Mouse (Mus musculus): ENCODE results near the gene Nynrin. TPM values are rescaled to one million over a fixed set of nuclear protein-coding genes. Genes with fewer than 3 reads are reported as not detected.

The Nynrin gene
- polyA plus RNA-seq, 1 experiment: 3.0 TPM

GRCm38 (mm10) chr14:55838312-55838711 lies 15.5 kb upstream of the Nynrin start:
- H3K27ac ChIP-seq (ENCODE audit: insufficient read depth, low read length): no peak overlapping the region
- no peaks in the 10 kb centered on the region for H3K27me3 ChIP-seq (ENCODE audit: control insufficient read depth, insufficient read depth, low read length)
- TF ChIP-seq CTCF (IDR thresholded peaks at IDR 0.05; ENCODE audit: extremely low read depth, insufficient read depth, insufficient read length, insufficient replicate concordance) (no peak), POLR2A (IDR thresholded peaks at IDR 0.05; ENCODE audit: low read depth, low read length) (no peak)
- WGBS: 85% methylated on average over 5 of the region's 5 CpGs
- no peaks in the 10 kb centered on the region for H3K36me3 ChIP-seq (ENCODE audit: control insufficient read depth, insufficient read depth, low read length)
- H3K4me1 ChIP-seq (ENCODE audit: control insufficient read depth, insufficient read depth, insufficient read length): no peaks in the 10 kb centered on the region
- DNase-seq (ENCODE audit: low read depth in 1 of 2, low spot score in 2 of 2): no peak
- no peak overlapping the region for H3K4me3 ChIP-seq (ENCODE audit: extremely low read depth, insufficient read depth, insufficient read length)

GRCm38 (mm10) chr14:55838740-55839139 lies 15.1 kb upstream of the Nynrin start:
- Histone ChIP-seq H3K4me1 (ENCODE audit: control insufficient read depth, insufficient read depth, insufficient read length) (no peaks in the 10 kb centered on the region), H3K27me3 (ENCODE audit: control insufficient read depth, insufficient read depth, low read length) (no peaks in the 10 kb centered on the region), H3K36me3 (ENCODE audit: control insufficient read depth, insufficient read depth, low read length) (no peaks in the 10 kb centered on the region), H3K4me3 (ENCODE audit: extremely low read depth, insufficient read depth, insufficient read length) (no peak overlapping the region), H3K27ac (ENCODE audit: insufficient read depth, low read length) (no peak overlapping the region)
- TF ChIP-seq POLR2A (IDR thresholded peaks at IDR 0.05; ENCODE audit: low read depth, low read length) (no peak), CTCF (IDR thresholded peaks at IDR 0.05; ENCODE audit: extremely low read depth, insufficient read depth, insufficient read length, insufficient replicate concordance) (no peak)
- no peak for DNase-seq (ENCODE audit: low read depth in 1 of 2, low spot score in 2 of 2)
- 53% methylated on average over 4 of the region's 4 CpGs for WGBS

- Histone ChIP-seq H3K4me1 (ENCODE audit: control insufficient read depth, insufficient read depth, insufficient read length) (no peaks in the 10 kb centered on the region), H3K27me3 (ENCODE audit: control insufficient read depth, insufficient read depth, low read length) (no peaks in the 10 kb centered on the region), H3K27ac (ENCODE audit: insufficient read depth, low read length) (no peak overlapping the region), H3K4me3 (ENCODE audit: extremely low read depth, insufficient read depth, insufficient read length) (no peak overlapping the region), H3K36me3 (ENCODE audit: control insufficient read depth, insufficient read depth, low read length) (no peaks in the 10 kb centered on the region)
- no peak for TF ChIP-seq CTCF (IDR thresholded peaks at IDR 0.05; ENCODE audit: extremely low read depth, insufficient read depth, insufficient read length, insufficient replicate concordance)
- no peak for TF ChIP-seq POLR2A (IDR thresholded peaks at IDR 0.05; ENCODE audit: low read depth, low read length)
- WGBS: 72% methylated on average over 4 of the region's 4 CpGs
- DNase-seq (ENCODE audit: low read depth in 1 of 2, low spot score in 2 of 2): no peak
Observed at GRCm38 (mm10) chr14:55840853-55841366, 12.9 kb upstream of the Nynrin start.

- no peak for DNase-seq (ENCODE audit: low read depth in 1 of 2, low spot score in 2 of 2)
- TF ChIP-seq CTCF (IDR thresholded peaks at IDR 0.05; ENCODE audit: extremely low read depth, insufficient read depth, insufficient read length, insufficient replicate concordance): no peak
- no peak for TF ChIP-seq POLR2A (IDR thresholded peaks at IDR 0.05; ENCODE audit: low read depth, low read length)
- 77% methylated on average over 4 of the region's 4 CpGs for WGBS
- Histone ChIP-seq H3K27ac (ENCODE audit: insufficient read depth, low read length) (no peak overlapping the region), H3K4me1 (ENCODE audit: control insufficient read depth, insufficient read depth, insufficient read length) (no peaks in the 10 kb centered on the region), H3K27me3 (ENCODE audit: control insufficient read depth, insufficient read depth, low read length) (no peaks in the 10 kb centered on the region), H3K36me3 (ENCODE audit: control insufficient read depth, insufficient read depth, low read length) (no peaks in the 10 kb centered on the region), H3K4me3 (ENCODE audit: extremely low read depth, insufficient read depth, insufficient read length) (no peak overlapping the region)
Observed at GRCm38 (mm10) chr14:55842794-55843193, 11.0 kb upstream of the Nynrin start.

GRCm38 (mm10) chr14:55845506-55846294 lies 8.1 kb upstream of the Nynrin start:
- Histone ChIP-seq H3K36me3 (ENCODE audit: control insufficient read depth, insufficient read depth, low read length) (no peaks in the 10 kb centered on the region), H3K4me1 (ENCODE audit: control insufficient read depth, insufficient read depth, insufficient read length) (no peaks in the 10 kb centered on the region), H3K27me3 (ENCODE audit: control insufficient read depth, insufficient read depth, low read length) (no peaks in the 10 kb centered on the region), H3K27ac (ENCODE audit: insufficient read depth, low read length) (no peak overlapping the region), H3K4me3 (ENCODE audit: extremely low read depth, insufficient read depth, insufficient read length) (no peak overlapping the region)
- 88% methylated on average over 9 of the region's 9 CpGs for WGBS
- TF ChIP-seq POLR2A (IDR thresholded peaks at IDR 0.05; ENCODE audit: low read depth, low read length) (no peak), CTCF (IDR thresholded peaks at IDR 0.05; ENCODE audit: extremely low read depth, insufficient read depth, insufficient read length, insufficient replicate concordance) (no peak)
- DNase-seq (ENCODE audit: low read depth in 1 of 2, low spot score in 2 of 2): no peak

GRCm38 (mm10) chr14:55850885-55851284 lies 2.9 kb upstream of the Nynrin start:
- no peak overlapping the region for H3K27ac ChIP-seq (ENCODE audit: insufficient read depth, low read length)
- no peak for DNase-seq (ENCODE audit: low read depth in 1 of 2, low spot score in 2 of 2)
- no peak for TF ChIP-seq POLR2A (IDR thresholded peaks at IDR 0.05; ENCODE audit: low read depth, low read length)
- no peak for TF ChIP-seq CTCF (IDR thresholded peaks at IDR 0.05; ENCODE audit: extremely low read depth, insufficient read depth, insufficient read length, insufficient replicate concordance)
- no peak overlapping the region for H3K4me3 ChIP-seq (ENCODE audit: extremely low read depth, insufficient read depth, insufficient read length)
- WGBS: 86% methylated on average over 6 of the region's 6 CpGs
- H3K27me3 ChIP-seq (ENCODE audit: control insufficient read depth, insufficient read depth, low read length): peaks cover 4% of the 10 kb centered on the region
- no peaks in the 10 kb centered on the region; the same call in 1 of the 2 replicates for H3K4me1 ChIP-seq (ENCODE audit: control insufficient read depth, insufficient read depth, insufficient read length)
- no peaks in the 10 kb centered on the region for H3K36me3 ChIP-seq (ENCODE audit: control insufficient read depth, insufficient read depth, low read length)

Measured in spleen, adult 2 months (tissue).